Mouse (Mus musculus) heart, embryonic 10.5 days (tissue): Measurements from ENCODE around the gene Gm13289. TPM values are rescaled to one million over a fixed set of nuclear protein-coding genes. Genes with fewer than 3 reads are reported as not detected.
"Not testable (repeated sequence)": the region's sequence is repeated elsewhere in the genome, so short reads cannot be mapped to it uniquely, and the experiment has no call there.

Source experiments
- DNase-seq: peaks from one replicate; pipeline ENCODE4 v3.0.0-alpha.2; 2017; ENCODE audit warnings: low spot score
- H3K27ac ChIP-seq: fragments of 300-500 bp; sonication (generic); 2 replicates; pipeline ENCODE4 v1.5.1; 2016; ENCODE audit warnings: mild to moderate bottlenecking
- H3K27me3 ChIP-seq: fragments of 300-500 bp; sonication (generic); 2 replicates; pipeline ENCODE4 v1.6.1; 2016; ENCODE audit warnings: mild to moderate bottlenecking; ENCODE audit not compliant: poor library complexity, insufficient read depth, severe bottlenecking
- H3K36me3 ChIP-seq: fragments of 300-500 bp; sonication (generic); 2 replicates; pipeline ENCODE4 v1.6.1; 2016; ENCODE audit warnings: mild to moderate bottlenecking, moderate library complexity
- H3K4me1 ChIP-seq: fragments of 300-500 bp; sonication (generic); 2 replicates; pipeline ENCODE4 v1.6.1; 2016; ENCODE audit warnings: mild to moderate bottlenecking
- H3K4me3 ChIP-seq: fragments of 300-500 bp; sonication (generic); 2 replicates; pipeline ENCODE4 v1.5.1; 2016; ENCODE audit warnings: mild to moderate bottlenecking, moderate library complexity
- H3K9me3 ChIP-seq: fragments of 300-500 bp; sonication (generic); 2 replicates; pipeline ENCODE4 v1.6.1; 2016; ENCODE audit warnings: mild to moderate bottlenecking, moderate library complexity
- WGBS: fragments of 180-500 bp; shearing (Covaris S2); methylation state at CpG from one replicate; pipeline ENCODE4 v1.1.7; 2016; 5-methylcytosine and 5-hydroxymethylcytosine counted together
- polyA plus RNA-seq: library from polyadenylated mRNA; unstranded; fragments of >200 nt; fragmentation: Nextera tagmentation; extraction: Ambion mirVana; gene quantifications from 2 replicates; pipeline ENCODE4 v1.2.1, GENCODE M21; 2016

The Gm13289 gene
- polyA plus RNA-seq, 1 experiment from 2014 or later, result not detected

DNA sequence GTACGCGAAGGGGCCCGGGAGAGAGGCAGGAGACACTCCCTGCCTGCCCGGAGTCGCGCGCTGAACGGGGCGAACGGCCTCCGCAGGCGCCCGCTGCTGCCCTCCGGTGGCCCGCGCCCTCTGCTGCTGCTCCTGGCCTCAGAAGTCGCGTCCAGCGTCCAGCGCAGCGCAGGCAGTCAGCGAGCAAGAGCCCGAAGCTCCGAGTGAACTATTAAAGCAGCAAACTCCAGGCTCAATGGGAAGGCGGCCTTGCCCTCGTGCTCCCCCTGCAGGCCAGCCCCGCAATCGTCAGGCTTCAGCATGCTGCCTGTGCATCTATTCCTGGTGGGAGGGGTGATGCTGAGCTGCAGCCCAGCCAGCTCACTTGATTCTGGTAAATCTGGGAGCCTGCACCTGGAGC, 20.4 kb downstream of the Gm13289 start, which contains the start of gene Gm13279:
Gene Gm13279, plus strand, starts transcription at position 301 of the 400 bp plus-strand sequence.
- not testable (repeated sequence) for H3K36me3 ChIP-seq, DNase-seq, H3K4me1 ChIP-seq, H3K4me3 ChIP-seq, H3K27me3 ChIP-seq, H3K9me3 ChIP-seq, H3K27ac ChIP-seq
- WGBS, result no CpG with 5 or more reads among the region's 28 CpGs

DNA sequence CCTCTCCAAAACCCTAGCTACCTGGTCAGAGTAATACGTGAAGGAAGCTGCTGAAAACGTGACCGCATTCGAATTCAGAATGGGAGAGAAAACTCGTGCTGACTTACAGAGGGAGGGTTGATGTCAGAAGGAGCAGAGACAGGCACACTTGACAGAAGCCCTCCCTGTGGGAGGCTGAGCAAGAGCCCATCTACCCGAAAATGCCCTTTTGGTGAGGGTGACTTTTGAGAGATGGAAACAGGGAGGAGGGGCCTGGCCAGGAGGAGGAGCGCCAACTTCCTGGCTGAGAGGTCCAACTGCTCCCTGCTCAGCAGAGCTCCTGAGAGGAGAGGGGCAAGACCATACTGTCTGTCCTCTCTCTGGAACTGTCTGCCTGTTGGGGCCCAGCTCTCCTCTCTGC, 22.6 kb downstream of the Gm13289 start, which contains the start of gene Gm13285:
Gene Gm13285, plus strand, starts transcription at position 301 of the 400 bp plus-strand sequence.
- WGBS, result 16% methylated on average over 6 of the region's 7 CpGs
- not testable (repeated sequence) for H3K27ac ChIP-seq

DNA sequence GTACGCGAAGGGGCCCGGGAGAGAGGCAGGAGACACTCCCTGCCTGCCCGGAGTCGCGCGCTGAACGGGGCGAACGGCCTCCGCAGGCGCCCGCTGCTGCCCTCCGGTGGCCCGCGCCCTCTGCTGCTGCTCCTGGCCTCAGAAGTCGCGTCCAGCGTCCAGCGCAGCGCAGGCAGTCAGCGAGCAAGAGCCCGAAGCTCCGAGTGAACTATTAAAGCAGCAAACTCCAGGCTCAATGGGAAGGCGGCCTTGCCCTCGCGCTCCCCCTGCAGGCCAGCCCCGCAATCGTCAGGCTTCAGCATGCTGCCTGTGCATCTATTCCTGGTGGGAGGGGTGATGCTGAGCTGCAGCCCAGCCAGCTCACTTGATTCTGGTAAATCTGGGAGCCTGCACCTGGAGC, 26.2 kb downstream of the Gm13289 start, which contains the start of gene Gm13287:
Gene Gm13287, plus strand, starts transcription at position 301 of the 400 bp plus-strand sequence.
- not testable (repeated sequence) for H3K27ac ChIP-seq, H3K36me3 ChIP-seq, H3K9me3 ChIP-seq, DNase-seq, H3K4me1 ChIP-seq, H3K27me3 ChIP-seq, H3K4me3 ChIP-seq
- no CpG with 5 or more reads among the region's 29 CpGs for WGBS

More for the DNA sequence above, 22.6 kb downstream of the Gm13289 start, which contains the start of gene Gm13285:
- H3K4me3 ChIP-seq, H3K4me1 ChIP-seq, DNase-seq, H3K36me3 ChIP-seq, H3K9me3 ChIP-seq, H3K27me3 ChIP-seq: not testable (repeated sequence)

DNA sequence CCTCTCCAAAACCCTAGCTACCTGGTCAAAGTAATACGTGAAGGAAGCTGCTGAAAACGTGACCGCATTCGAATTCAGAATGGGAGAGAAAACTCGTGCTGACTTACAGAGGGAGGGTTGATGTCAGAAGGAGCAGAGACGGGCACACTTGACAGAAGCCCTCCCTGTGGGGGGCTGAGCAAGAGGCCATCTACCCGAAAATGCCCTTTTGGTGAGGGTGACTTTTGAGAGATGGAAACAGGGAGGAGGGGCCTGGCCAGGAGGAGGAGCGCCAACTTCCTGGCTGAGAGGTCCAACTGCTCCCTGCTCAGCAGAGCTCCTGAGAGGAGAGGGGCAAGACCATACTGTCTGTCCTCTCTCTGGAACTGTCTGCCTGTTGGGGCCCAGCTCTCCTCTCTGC, 28.5 kb downstream of the Gm13289 start, which contains the start of gene Gm13288:
Gene Gm13288, plus strand, starts transcription at position 301 of the 400 bp plus-strand sequence.
- DNase-seq, H3K36me3 ChIP-seq, H3K9me3 ChIP-seq, H3K27me3 ChIP-seq, H3K27ac ChIP-seq, H3K4me1 ChIP-seq: not testable (repeated sequence)
- peak within 1 kb of the TSS; percentile 33; the same call in 1 of the 2 replicates for H3K4me3 ChIP-seq
- WGBS, result no CpG with 5 or more reads among the region's 8 CpGs

DNA sequence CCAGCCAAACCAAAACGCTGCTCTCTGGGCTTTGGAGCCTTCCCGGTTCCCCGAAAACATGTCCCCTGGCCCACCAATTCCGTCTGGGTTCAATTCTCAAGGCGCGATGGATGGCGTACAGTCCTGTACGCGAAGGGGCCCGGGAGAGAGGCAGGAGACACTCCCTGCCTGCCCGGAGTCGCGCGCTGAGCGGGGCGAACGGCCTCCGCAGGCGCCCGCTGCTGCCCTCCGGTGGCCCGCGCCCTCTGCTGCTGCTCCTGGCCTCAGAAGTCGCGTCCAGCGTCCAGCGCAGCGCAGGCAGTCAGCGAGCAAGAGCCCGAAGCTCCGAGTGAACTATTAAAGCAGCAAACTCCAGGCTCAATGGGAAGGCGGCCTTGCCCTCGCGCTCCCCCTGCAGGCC, 29.0 kb downstream of the Gm13289 start:
- not testable (repeated sequence) for H3K27ac ChIP-seq, H3K9me3 ChIP-seq, H3K36me3 ChIP-seq, DNase-seq, H3K27me3 ChIP-seq, H3K4me1 ChIP-seq
- 0% methylated on average over 17 of the region's 34 CpGs for WGBS
- peak overlapping the region; percentile 33; the same call in 1 of the 2 replicates for H3K4me3 ChIP-seq

DNA sequence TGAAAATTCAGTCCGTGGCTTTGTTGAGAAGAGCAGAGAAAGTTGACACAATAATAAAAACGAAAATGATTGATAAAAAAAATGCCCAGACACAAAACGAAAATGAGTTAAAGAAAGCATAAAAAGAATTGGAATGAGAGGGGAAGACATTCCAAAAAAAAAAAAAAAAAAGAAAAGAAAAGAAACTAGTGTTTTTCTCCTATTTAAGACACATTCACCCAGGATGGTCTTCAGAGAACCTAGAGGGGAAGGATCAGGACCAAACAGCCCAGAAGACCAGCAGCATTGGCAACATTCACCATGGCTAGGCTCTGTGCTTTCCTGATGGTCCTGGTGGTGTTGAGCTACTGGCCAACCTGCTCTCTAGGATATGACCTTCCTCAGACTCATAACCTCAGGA, 39.2 kb downstream of the Gm13289 start, which contains the start of gene Ifna7:
Gene Ifna7, plus strand, starts transcription at position 301 of the 400 bp plus-strand sequence.
- Histone ChIP-seq H3K27ac (no peak within 1 kb of the TSS), H3K4me3 (no peak within 1 kb of the TSS), H3K4me1 (no peaks in the 10 kb centered on the region), H3K36me3 (no peaks in the 10 kb centered on the region), H3K9me3 (no peaks in the 10 kb centered on the region), H3K27me3 (no peaks in the 10 kb centered on the region)
- WGBS, result 58% methylated on average over 3 of the region's 3 CpGs
- no peak for DNase-seq

DNA sequence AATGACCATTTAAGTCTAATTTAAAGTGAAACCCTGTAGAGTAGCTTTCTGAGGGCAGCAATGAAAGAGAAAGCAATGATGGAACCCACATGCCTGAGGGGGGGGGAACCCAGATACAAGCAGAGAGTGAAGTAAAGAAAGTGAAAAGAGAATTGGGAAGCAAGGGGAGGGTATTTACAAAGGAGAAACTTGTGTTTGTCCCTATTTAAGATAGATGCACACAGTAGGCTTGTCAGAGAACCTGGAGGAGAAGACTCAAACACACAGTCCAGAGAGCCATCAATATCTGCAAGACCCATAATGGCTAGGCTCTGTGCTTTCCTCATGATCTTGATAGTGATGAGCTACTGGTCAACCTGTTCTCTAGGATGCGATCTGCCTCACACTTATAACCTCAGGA, 42.9 kb downstream of the Gm13289 start, which contains the start of gene Ifna11:
Gene Ifna11, plus strand, starts transcription at position 301 of the 400 bp plus-strand sequence.
- Histone ChIP-seq H3K4me1 (no peaks in the 10 kb centered on the region), H3K4me3 (no peak within 1 kb of the TSS), H3K36me3 (no peaks in the 10 kb centered on the region), H3K27me3 (no peaks in the 10 kb centered on the region), H3K27ac (no peak within 1 kb of the TSS), H3K9me3 (no peaks in the 10 kb centered on the region)
- DNase-seq, result no peak
- WGBS, result 64% methylated on average over 1 of the region's 1 CpGs

DNA sequence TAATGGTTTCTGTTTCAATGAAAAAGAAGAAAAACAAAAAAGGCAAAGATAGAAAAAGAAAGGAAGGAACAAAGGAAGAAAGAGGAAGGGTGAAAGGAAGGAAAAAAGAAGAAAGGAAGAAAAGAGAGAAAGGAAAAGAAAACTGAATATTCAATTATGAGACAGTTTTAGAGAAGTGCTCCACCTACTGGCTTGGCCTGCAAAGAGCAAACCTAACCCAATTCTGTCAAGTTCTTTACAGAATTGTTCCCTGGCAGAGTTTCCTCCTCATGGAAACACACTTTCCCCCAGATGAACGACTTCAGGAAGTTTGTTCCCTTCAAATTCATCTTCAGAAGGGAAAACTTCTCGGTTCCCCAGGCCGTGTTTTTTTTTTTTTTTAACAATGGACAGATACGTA, 46.3 kb downstream of the Gm13289 start:
- Histone ChIP-seq H3K4me3 (no peak overlapping the region), H3K36me3 (no peaks in the 10 kb centered on the region), H3K4me1 (no peaks in the 10 kb centered on the region), H3K9me3 (no peaks in the 10 kb centered on the region), H3K27me3 (no peaks in the 10 kb centered on the region), H3K27ac (no peak overlapping the region)
- WGBS, result 26% methylated on average over 4 of the region's 4 CpGs
- DNase-seq, result no peak

Other genes starting within 250 kb of the Gm13289 start
- gene Ifna15, start 218.7 kb upstream of the Gm13289 start, polyA plus RNA-seq, result not detected in 2 replicates
- gene Ifna14, start 205.1 kb upstream of the Gm13289 start, polyA plus RNA-seq, result not detected in 2 replicates
- not detected in 2 replicates for gene Ifna9, start 184.5 kb upstream of the Gm13289 start, polyA plus RNA-seq
- gene Ifna12, start 173.5 kb upstream of the Gm13289 start, polyA plus RNA-seq, result not detected in 2 replicates
- not detected in 2 replicates for gene C87499, start 142.5 kb upstream of the Gm13289 start, polyA plus RNA-seq
- not detected in 2 replicates for gene Ifna13, start 132.5 kb upstream of the Gm13289 start, polyA plus RNA-seq
- gene Ifna16, start 100.0 kb upstream of the Gm13289 start, polyA plus RNA-seq, result not detected in 2 replicates
- gene Ifna2, start 93.0 kb upstream of the Gm13289 start, polyA plus RNA-seq, result not detected in 2 replicates
- gene Ifnab, start 85.6 kb upstream of the Gm13289 start, polyA plus RNA-seq, result not detected in 2 replicates
- gene Gm26566, start 55.1 kb upstream of the Gm13289 start, polyA plus RNA-seq, result 1.1 and 1.2 TPM in 2 replicates
- gene Klhl9, start 54.5 kb upstream of the Gm13289 start, polyA plus RNA-seq, result 83.9 and 88.7 TPM in 2 replicates
- 0.30 TPM in 1 of 2 replicates, not detected in the other for gene Gm13271, start 22.1 kb upstream of the Gm13289 start, polyA plus RNA-seq
- 0.28 and 0.36 TPM in 2 replicates for gene Gm13283, start 16.8 kb upstream of the Gm13289 start, polyA plus RNA-seq
- not detected in 2 replicates for gene Gm13290, start 3.1 kb upstream of the Gm13289 start, polyA plus RNA-seq
- gene Gm13272, start 2.9 kb downstream of the Gm13289 start, polyA plus RNA-seq, result not detected in 2 replicates
- 0.21 TPM in 1 of 2 replicates, not detected in the other for gene Ifnz, start 5.2 kb downstream of the Gm13289 start, polyA plus RNA-seq
- gene Gm13276, start 8.8 kb downstream of the Gm13289 start, polyA plus RNA-seq, result not detected in 2 replicates
- not detected in 2 replicates for gene Gm13277, start 11.7 kb downstream of the Gm13289 start, polyA plus RNA-seq
- not detected in 2 replicates for gene Gm13278, start 14.6 kb downstream of the Gm13289 start, polyA plus RNA-seq
- not detected in 2 replicates for gene Gm13275, start 17.6 kb downstream of the Gm13289 start, polyA plus RNA-seq
- gene Gm13279, start 20.5 kb downstream of the Gm13289 start, polyA plus RNA-seq, result not detected in 2 replicates
- 0.34 and 0.79 TPM in 2 replicates for gene Gm13285, start 22.7 kb downstream of the Gm13289 start, polyA plus RNA-seq
- gene Gm13287, start 26.3 kb downstream of the Gm13289 start, polyA plus RNA-seq, result not detected in 2 replicates
- not detected in 2 replicates for gene Gm13288, start 28.6 kb downstream of the Gm13289 start, polyA plus RNA-seq
- gene Ifna7, start 39.3 kb downstream of the Gm13289 start, polyA plus RNA-seq, result not detected in 2 replicates
- not detected in 2 replicates for gene Ifna11, start 43.0 kb downstream of the Gm13289 start, polyA plus RNA-seq
- gene Ifna6, start 50.5 kb downstream of the Gm13289 start, polyA plus RNA-seq, result not detected in 2 replicates
- not detected in 2 replicates for gene Ifna5, start 58.6 kb downstream of the Gm13289 start, polyA plus RNA-seq
- gene Ifna4, start 64.9 kb downstream of the Gm13289 start, polyA plus RNA-seq, result not detected in 2 replicates
- gene Ifna1, start 73.2 kb downstream of the Gm13289 start, polyA plus RNA-seq, result not detected in 2 replicates
- gene Ifne, start 103.3 kb downstream of the Gm13289 start, polyA plus RNA-seq, result not detected in 2 replicates